Mouse (Mus musculus) forebrain, embryonic 11.5 days (tissue): ENCODE data around the gene Tstd3. TPM values are rescaled to one million over a fixed set of nuclear protein-coding genes. Genes with fewer than 3 reads are reported as not detected.
"Not testable (repeated sequence)": the region's sequence is repeated elsewhere in the genome, so short reads cannot be mapped to it uniquely, and the experiment has no call there.

ENCODE experiments used
- ATAC-seq: fragments of 200-750 bp; cut with Nextera tagmentation; replicated peaks from 2 replicates; pipeline ENCODE4 v1.8.0; 2017; ENCODE audit warnings: moderate TSS enrichment; ENCODE audit not compliant: low FRiP score
- DNase-seq: peaks from one replicate; pipeline ENCODE4 v3.0.0-alpha.2; 2017; ENCODE audit warnings: low spot score
- H3K27ac ChIP-seq: fragments of 300-500 bp; sonication (generic); 2 replicates; pipeline ENCODE4 v1.5.1; 2014; ENCODE audit warnings: low read depth, low read length
- H3K27me3 ChIP-seq: fragments of 300-500 bp; sonication (generic); 2 replicates; pipeline ENCODE4 v1.6.1; 2014; ENCODE audit warnings: mild to moderate bottlenecking, low read length, mixed read lengths; ENCODE audit not compliant: control insufficient read depth, insufficient read depth
- H3K36me3 ChIP-seq: fragments of 300-500 bp; sonication (generic); 2 replicates; pipeline ENCODE4 v1.6.1; 2014; ENCODE audit warnings: mild to moderate bottlenecking, low read length, moderate library complexity, mixed read lengths; ENCODE audit not compliant: control insufficient read depth, insufficient read depth
- H3K4me1 ChIP-seq: fragments of 300-500 bp; sonication (generic); replicated peaks from 2 replicates; pipeline ENCODE4 v1.6.1; 2014; ENCODE audit warnings: low read length, mixed read lengths; ENCODE audit not compliant: control insufficient read depth, insufficient read depth
- H3K4me2 ChIP-seq: fragments of 300-500 bp; sonication (generic); 2 replicates; pipeline ENCODE4 v1.6.1; 2014; ENCODE audit warnings: low read depth, mild to moderate bottlenecking, low read length, moderate library complexity, mixed read lengths; ENCODE audit not compliant: severe bottlenecking
- H3K4me3 ChIP-seq: fragments of 300-500 bp; sonication (generic); 2 replicates; pipeline ENCODE4 v1.5.1; 2014; ENCODE audit warnings: low read depth, low read length
- H3K9ac ChIP-seq: fragments of 300-500 bp; sonication (generic); 2 replicates; pipeline ENCODE4 v1.6.1; 2014; ENCODE audit warnings: low read length
- H3K9me3 ChIP-seq: fragments of 300-500 bp; sonication (generic); 2 replicates; pipeline ENCODE4 v1.6.1; 2016; ENCODE audit warnings: low read length, mixed read lengths; ENCODE audit not compliant: control insufficient read depth
- WGBS: fragments of 180-500 bp; shearing (Covaris S2); extraction: QIAGEN DNeasy Blood & Tissue Kit; methylation state at CpG from one replicate; pipeline ENCODE4 v1.1.7; 2014; 5-methylcytosine and 5-hydroxymethylcytosine counted together
- polyA plus RNA-seq: library from polyadenylated mRNA; unstranded; fragments of >200 nt; fragmentation: Nextera tagmentation; extraction: Ambion mirVana; gene quantifications from 2 replicates; pipeline ENCODE4 v1.2.1, GENCODE M21; 2014

The Tstd3 gene
- polyA plus RNA-seq, 1 experiment from 2014 or later: 23.9 TPM

GRCm38 (mm10) chr4:21763827-21764226 is 3.2 kb downstream of the Tstd3 start:
- no peaks in the 10 kb centered on the region for H3K27me3 ChIP-seq
- ATAC-seq: no peak

DNA sequence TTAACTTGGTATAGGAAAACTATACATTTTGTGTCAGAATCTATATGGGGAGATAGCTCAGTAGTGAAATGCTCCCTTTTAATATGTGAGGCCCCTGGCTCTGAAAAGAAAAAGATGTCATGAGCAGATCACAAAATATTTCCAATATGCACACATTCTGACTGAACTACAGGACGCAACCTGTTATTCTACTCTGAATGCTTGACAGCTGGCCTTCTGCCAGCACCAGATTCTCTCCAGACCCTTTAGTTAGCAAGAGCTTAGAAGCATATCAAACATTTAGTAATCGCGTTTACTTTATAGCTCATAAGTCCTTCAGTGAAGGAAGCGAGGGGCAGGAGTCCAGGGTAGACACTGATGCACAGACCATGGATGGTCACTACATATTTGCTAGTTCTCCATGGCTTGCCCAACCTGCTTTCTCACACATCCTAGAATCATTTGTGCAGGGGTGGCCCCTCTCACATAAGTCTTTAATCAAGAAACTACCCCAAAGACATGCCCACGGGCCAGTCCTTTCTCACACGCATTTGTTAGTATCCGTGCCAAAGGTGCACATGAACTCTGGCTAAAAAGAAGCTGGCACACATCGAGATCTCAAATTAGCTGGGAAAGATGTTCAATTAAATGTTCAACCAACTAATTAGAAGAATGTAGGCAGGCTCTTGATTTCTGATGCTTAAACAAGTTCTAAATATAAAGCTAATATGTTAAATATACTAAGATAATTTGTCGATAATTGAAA is 5.4 kb downstream of the Tstd3 start:
- H3K4me2 ChIP-seq: no peak overlapping the region
- no peak overlapping the region for H3K9ac ChIP-seq
- H3K36me3 ChIP-seq: no peaks in the 10 kb centered on the region
- DNase-seq (no peak), ATAC-seq (no peak)
- no peaks in the 10 kb centered on the region for H3K9me3 ChIP-seq
- WGBS: 94% methylated on average over 9 of the region's 9 CpGs
- H3K4me1 ChIP-seq: no peaks in the 10 kb centered on the region
- H3K4me3 ChIP-seq: no peak overlapping the region
- no peak overlapping the region for H3K27ac ChIP-seq
- H3K27me3 ChIP-seq: no peaks in the 10 kb centered on the region

More at GRCm38 (mm10) chr4:21763827-21764226, 3.2 kb downstream of the Tstd3 start:
- WGBS: 81% methylated on average over 4 of the region's 4 CpGs
- no peak overlapping the region for H3K4me3 ChIP-seq
- H3K4me1 ChIP-seq: no peaks in the 10 kb centered on the region
- no peaks in the 10 kb centered on the region for H3K9me3 ChIP-seq
- H3K36me3 ChIP-seq: no peaks in the 10 kb centered on the region
- H3K27ac ChIP-seq: no peak overlapping the region
- H3K9ac ChIP-seq: no peak overlapping the region
- DNase-seq: no peak
- H3K4me2 ChIP-seq: no peak overlapping the region

- H3K36me3 ChIP-seq: no peaks in the 10 kb centered on the region
- H3K9me3 ChIP-seq: no peaks in the 10 kb centered on the region
- ATAC-seq (no peak), DNase-seq (no peak)
- no peaks in the 10 kb centered on the region for H3K4me1 ChIP-seq
- no peak overlapping the region for H3K27ac ChIP-seq
- WGBS: 56% methylated on average over 1 of the region's 1 CpGs
- no peak overlapping the region for H3K4me2 ChIP-seq
- no peak overlapping the region for H3K9ac ChIP-seq
- no peaks in the 10 kb centered on the region for H3K27me3 ChIP-seq
- H3K4me3 ChIP-seq: no peak overlapping the region
Measured at GRCm38 (mm10) chr4:21758860-21759259, 8.2 kb downstream of the Tstd3 start.

- no peak for ATAC-seq
- no peak overlapping the region for H3K9ac ChIP-seq
- DNase-seq: no peak
- H3K9me3 ChIP-seq: no peaks in the 10 kb centered on the region
- H3K27ac ChIP-seq: no peak overlapping the region
- H3K36me3 ChIP-seq: no peaks in the 10 kb centered on the region
- 67% methylated on average over 4 of the region's 4 CpGs for WGBS
- no peak overlapping the region for H3K4me2 ChIP-seq
- H3K4me3 ChIP-seq: no peak overlapping the region
- H3K27me3 ChIP-seq: no peaks in the 10 kb centered on the region
- H3K4me1 ChIP-seq: no peaks in the 10 kb centered on the region
Measured at GRCm38 (mm10) chr4:21755123-21755789, 11.8 kb downstream of the Tstd3 start.

- no peak for ATAC-seq
- DNase-seq: no peak
- Histone ChIP-seq H3K27ac (no peak overlapping the region), H3K27me3 (no peaks in the 10 kb centered on the region), H3K4me2 (no peak overlapping the region), H3K4me1 (no peaks in the 10 kb centered on the region), H3K4me3 (no peak overlapping the region), H3K36me3 (no peaks in the 10 kb centered on the region), H3K9me3 (no peaks in the 10 kb centered on the region), H3K9ac (no peak overlapping the region)
- WGBS: 87% methylated on average over 5 of the region's 5 CpGs
Measured at GRCm38 (mm10) chr4:21745723-21746122, 21.3 kb downstream of the Tstd3 start.

GRCm38 (mm10) chr4:21744142-21744541 is 22.9 kb downstream of the Tstd3 start:
- H3K27ac ChIP-seq, ATAC-seq, H3K4me1 ChIP-seq, H3K27me3 ChIP-seq, H3K4me2 ChIP-seq, H3K9me3 ChIP-seq, H3K4me3 ChIP-seq, H3K36me3 ChIP-seq, DNase-seq, H3K9ac ChIP-seq: not testable (repeated sequence)
- 94% methylated on average over 8 of the region's 8 CpGs for WGBS

DNA sequence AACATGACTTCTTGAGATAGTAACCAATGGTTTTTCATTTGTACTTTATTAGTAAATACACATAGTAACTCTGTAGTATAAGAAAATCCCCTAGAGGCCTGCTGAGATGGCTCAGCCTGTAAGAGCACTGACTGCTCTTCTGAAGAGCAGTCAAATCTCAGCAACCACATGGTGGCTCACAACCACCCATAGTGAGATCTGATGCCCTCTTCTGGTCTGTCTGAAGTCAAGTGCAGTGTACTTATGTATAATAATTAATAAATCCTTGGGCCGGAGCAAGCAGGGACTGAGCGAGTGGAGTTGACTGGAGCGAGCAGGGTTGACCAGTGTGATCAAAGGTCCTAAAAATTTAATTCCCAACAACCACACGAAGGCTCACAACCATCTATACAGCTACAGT is 27.8 kb downstream of the Tstd3 start:
- Histone ChIP-seq H3K27ac (no peak overlapping the region), H3K4me1 (no peaks in the 10 kb centered on the region), H3K27me3 (no peaks in the 10 kb centered on the region), H3K9me3 (no peaks in the 10 kb centered on the region), H3K4me2 (no peak overlapping the region), H3K4me3 (no peak overlapping the region), H3K36me3 (no peaks in the 10 kb centered on the region), H3K9ac (no peak overlapping the region)
- DNase-seq (no peak), ATAC-seq (no peak)
- 98% methylated on average over 4 of the region's 4 CpGs for WGBS

GRCm38 (mm10) chr4:21727615-21728165 is 39.3 kb downstream of the Tstd3 start, which contains the start of gene Ccnc:
Gene Ccnc (plus strand): TSS chr4:21727701.
- WGBS: under 1% methylated on average over 37 of the region's 37 CpGs
- Histone ChIP-seq H3K4me3 (peak within 1 kb of the TSS; percentile 78), H3K27me3 (no peaks in the 10 kb centered on the region), H3K9ac (peak within 1 kb of the TSS; percentile 92), H3K9me3 (no peaks in the 10 kb centered on the region), H3K4me1 (no peaks in the 10 kb centered on the region; the same call in 1 of the 2 replicates), H3K36me3 (no peaks in the 10 kb centered on the region), H3K27ac (peak within 1 kb of the TSS; percentile 76), H3K4me2 (peak within 1 kb of the TSS; percentile 75)
- peak; percentile 95 for DNase-seq
- peak; percentile 97 for ATAC-seq
